Mouse (Mus musculus) thymus, adult 2 months (tissue): ENCODE data around the gene Slc17a6.

ENCODE experiments used
- CTCF ChIP-seq: fragments of 200-500 bp; IDR thresholded peaks from 2 replicates; pipeline ENCODE4 v1.5.1; 2012; ENCODE audit warnings: mild to moderate bottlenecking, control low read depth, low read length, moderate library complexity, borderline replicate concordance; ENCODE audit not compliant: control insufficient read depth, poor library complexity, insufficient read depth; ENCODE audit errors: extremely low read depth
- POLR2A ChIP-seq: fragments of 200-500 bp; IDR thresholded peaks from 2 replicates; pipeline ENCODE4 v1.6.1; 2012; ENCODE audit warnings: mild to moderate bottlenecking, low read length, control low read depth, moderate library complexity; ENCODE audit not compliant: control insufficient read depth, poor library complexity, insufficient read depth; ENCODE audit errors: extremely low read depth

GRCm38 (mm10) chr7:51618412-51618811 lies 3.4 kb upstream of the Slc17a6 start:
- TF ChIP-seq CTCF = no peak
- TF ChIP-seq POLR2A = no peak
